Mouse (Mus musculus): ENCODE data around the gene Gm20388. TPM values are rescaled to one million over a fixed set of nuclear protein-coding genes. Genes with fewer than 3 reads are reported as not detected.
A peak's percentile ranks its signal among the peaks of the same experiment; 100 is the strongest.

Gene Gm20388
- total and polyA plus RNA-seq, 3 experiments = 0.02 to 0.05 TPM; not detected in 1

DNA sequence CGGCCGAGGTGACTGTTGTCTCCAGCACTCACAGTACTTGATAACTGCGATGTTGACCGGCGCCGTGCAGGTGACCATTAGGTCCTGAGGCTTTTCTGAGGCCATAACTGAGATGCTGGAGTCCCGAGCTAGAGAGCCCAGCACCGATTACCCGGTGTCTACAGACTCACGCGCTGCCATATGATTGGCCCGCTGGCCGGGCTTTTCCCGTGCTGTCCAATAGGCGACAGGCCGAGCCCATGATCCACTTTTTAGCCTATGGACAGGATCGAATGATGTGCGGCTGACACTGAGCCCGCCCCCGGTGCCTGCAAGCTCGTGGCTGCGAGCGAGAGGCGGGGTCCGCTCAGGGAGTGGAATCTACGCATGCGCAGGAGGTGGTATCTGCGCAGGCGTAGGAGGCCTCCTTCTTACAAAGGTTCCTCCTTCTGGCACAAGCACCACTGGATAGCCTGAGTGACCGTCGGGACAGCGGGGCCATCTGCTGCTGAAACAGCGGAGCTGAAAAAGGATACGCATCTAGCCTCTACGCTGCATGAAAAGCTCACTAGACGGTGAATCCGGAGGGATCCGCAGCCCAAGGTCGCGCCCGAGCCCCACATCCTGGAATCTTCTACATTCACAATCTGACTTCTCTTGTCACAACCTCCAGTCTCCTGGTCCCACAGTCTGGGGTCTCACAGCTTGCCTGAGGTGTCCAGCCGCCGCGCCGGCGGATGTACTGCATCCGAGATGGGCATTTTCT lies 2532.8 kb downstream of the Gm20388 start, which contains the start of gene Mvd:
TSS of gene Mvd (minus strand) at position 161 of the 745 bp plus-strand sequence.
- H3K9me3 ChIP-seq (replicated peaks) = no peaks in the 10 kb centered on the region
- TF ChIP-seq GATA1 (IDR thresholded peaks at IDR 0.05; ENCODE audit: borderline replicate concordance, low read length) = no peak
- TF ChIP-seq TAL1 (conservative IDR thresholded peaks at IDR 0.05; ENCODE audit: low read depth, low read length) = no peak
- no peak for TF ChIP-seq CTCF (IDR thresholded peaks at IDR 0.05; ENCODE audit: low read depth, low read length)
- no peak for TF ChIP-seq POLR2AphosphoS5 (IDR thresholded peaks at IDR 0.05; ENCODE audit: insufficient replicate concordance, low read depth, low read length)
- TF ChIP-seq GATA2 (IDR thresholded peaks at IDR 0.05; ENCODE audit: borderline replicate concordance, low read depth, low read length) = no peak
- H3K4me3 ChIP-seq (ENCODE audit: low read depth, low read length) = peak within 1 kb of the TSS; percentile 77
- peaks cover 46% of the 10 kb centered on the region for H3K4me1 ChIP-seq (ENCODE audit: insufficient read depth, low read depth, low read length)
- H3K27me3 ChIP-seq (ENCODE audit: insufficient read depth, low read length) = peaks cover 26% of the 10 kb centered on the region
- peaks cover 34% of the 10 kb centered on the region for H3K36me3 ChIP-seq (replicated peaks)
- peak; percentile 99 for DNase-seq (ENCODE audit: low spot score)
- ATAC-seq (ENCODE audit: extremely low read depth, insufficient number of reproducible peaks, low FRiP score, poor library complexity, severe bottlenecking) = peak; percentile 97

DNA sequence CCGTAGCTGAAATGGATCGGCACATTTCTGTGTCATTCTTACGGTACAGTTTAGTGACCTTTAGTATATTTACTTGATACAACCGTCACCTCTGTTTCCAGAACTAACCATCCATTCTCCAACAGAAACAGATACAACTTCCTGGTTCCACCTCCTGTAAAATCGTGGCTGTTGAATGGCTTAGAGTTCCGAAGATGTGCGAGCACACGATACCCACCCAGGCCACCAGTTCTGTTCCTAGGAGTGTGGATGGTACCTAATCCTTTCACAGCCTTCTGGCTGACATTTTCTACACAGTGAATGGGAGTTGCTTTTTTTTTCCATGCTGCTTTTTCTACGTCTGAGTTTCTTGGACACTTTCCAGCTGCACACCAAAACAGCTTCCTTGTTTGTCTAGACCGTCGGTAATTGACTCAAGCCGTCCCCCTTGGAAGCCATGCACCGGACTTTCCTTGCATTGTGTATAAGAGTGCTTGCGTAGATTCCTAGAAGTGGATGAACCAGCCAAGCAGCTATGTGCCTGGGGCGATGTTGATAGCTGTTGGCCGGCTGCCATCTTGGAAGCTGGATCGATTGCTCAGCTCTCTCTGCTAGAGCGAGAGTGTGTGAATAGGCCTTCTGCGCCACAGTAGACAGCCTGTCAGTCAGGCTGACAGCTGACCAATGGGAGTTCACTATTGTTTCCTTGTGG lies 2533.6 kb downstream of the Gm20388 start:
- DNase-seq (ENCODE audit: low spot score) (peak; percentile 72), ATAC-seq (ENCODE audit: extremely low read depth, insufficient number of reproducible peaks, low FRiP score, poor library complexity, severe bottlenecking) (peak; percentile 12)
- H3K36me3 ChIP-seq (replicated peaks) = peaks cover 27% of the 10 kb centered on the region
- peaks cover 43% of the 10 kb centered on the region for H3K4me1 ChIP-seq (ENCODE audit: insufficient read depth, low read depth, low read length)
- TF ChIP-seq GATA2 (IDR thresholded peaks at IDR 0.05; ENCODE audit: borderline replicate concordance, low read depth, low read length) (no peak), CTCF (IDR thresholded peaks at IDR 0.05; ENCODE audit: low read depth, low read length) (no peak), POLR2AphosphoS5 (IDR thresholded peaks at IDR 0.05; ENCODE audit: insufficient replicate concordance, low read depth, low read length) (no peak), TAL1 (conservative IDR thresholded peaks at IDR 0.05; ENCODE audit: low read depth, low read length) (no peak), GATA1 (IDR thresholded peaks at IDR 0.05; ENCODE audit: borderline replicate concordance, low read length) (no peak)
- peak overlapping the region; percentile 77 for H3K4me3 ChIP-seq (ENCODE audit: low read depth, low read length)
- H3K27me3 ChIP-seq (ENCODE audit: insufficient read depth, low read length) = peaks cover 33% of the 10 kb centered on the region
- H3K9me3 ChIP-seq (replicated peaks) = no peaks in the 10 kb centered on the region

DNA sequence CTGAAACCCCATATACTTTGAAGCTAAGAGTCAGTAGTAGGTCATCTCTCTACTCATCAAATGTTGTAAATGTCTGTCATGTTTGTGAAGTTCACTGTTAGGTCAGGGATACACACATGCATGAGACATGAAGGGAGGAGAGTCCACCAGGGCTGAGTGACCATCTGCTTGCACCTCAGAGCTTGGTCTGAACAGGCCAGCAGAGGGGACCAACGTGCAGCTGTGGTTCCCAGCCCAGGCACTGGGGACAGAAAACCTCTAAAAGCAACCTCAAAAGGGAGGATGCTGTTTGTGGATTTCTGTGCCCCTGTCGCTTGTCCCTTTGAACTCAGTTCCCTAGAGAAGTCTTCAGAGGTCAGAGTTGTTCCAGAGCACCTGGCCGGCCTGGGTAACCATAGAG lies 2534.6 kb downstream of the Gm20388 start:
- DNase-seq (ENCODE audit: low spot score) = no peak
- ATAC-seq (ENCODE audit: extremely low read depth, insufficient number of reproducible peaks, low FRiP score, poor library complexity, severe bottlenecking) = no peak
- peaks cover 37% of the 10 kb centered on the region for H3K27me3 ChIP-seq (ENCODE audit: insufficient read depth, low read length)
- peaks cover 17% of the 10 kb centered on the region for H3K36me3 ChIP-seq (replicated peaks)
- no peak overlapping the region for H3K4me3 ChIP-seq (ENCODE audit: low read depth, low read length)
- H3K9me3 ChIP-seq (replicated peaks) = no peaks in the 10 kb centered on the region
- TF ChIP-seq GATA2 (IDR thresholded peaks at IDR 0.05; ENCODE audit: borderline replicate concordance, low read depth, low read length) (no peak), CTCF (IDR thresholded peaks at IDR 0.05; ENCODE audit: low read depth, low read length) (no peak), TAL1 (conservative IDR thresholded peaks at IDR 0.05; ENCODE audit: low read depth, low read length) (no peak), GATA1 (IDR thresholded peaks at IDR 0.05; ENCODE audit: borderline replicate concordance, low read length) (no peak), POLR2AphosphoS5 (IDR thresholded peaks at IDR 0.05; ENCODE audit: insufficient replicate concordance, low read depth, low read length) (no peak)
- peaks cover 37% of the 10 kb centered on the region for H3K4me1 ChIP-seq (ENCODE audit: insufficient read depth, low read depth, low read length)

DNA sequence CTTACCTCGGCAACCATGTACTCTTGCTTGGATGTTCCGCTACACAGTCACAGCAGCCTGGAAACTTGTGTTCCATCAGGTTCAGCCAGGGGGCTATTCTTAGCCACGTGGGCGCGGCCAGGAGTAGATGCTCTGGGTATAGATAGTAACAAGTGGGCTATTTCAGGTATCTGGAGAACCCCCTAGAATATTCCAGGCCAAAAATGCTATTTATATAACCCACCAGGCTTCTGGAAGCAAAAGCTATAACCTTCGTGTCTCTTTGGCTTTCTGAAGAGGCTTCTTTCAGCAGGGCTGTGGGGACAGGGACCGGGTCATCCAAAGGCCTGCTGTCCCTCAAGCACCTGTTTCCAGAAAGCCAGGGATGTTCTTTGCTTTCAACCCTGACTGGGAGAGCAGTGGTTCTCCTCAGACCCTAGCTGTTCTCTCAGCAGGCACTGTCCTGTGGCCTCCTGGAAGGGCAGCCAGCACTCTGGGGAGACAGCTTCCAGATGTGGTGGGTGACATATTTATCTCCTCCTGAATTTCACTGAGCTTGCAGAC lies 2540.6 kb downstream of the Gm20388 start:
- Histone ChIP-seq H3K27me3 (ENCODE audit: insufficient read depth, low read length) (peaks cover 82% of the 10 kb centered on the region), H3K4me1 (ENCODE audit: insufficient read depth, low read depth, low read length) (peaks cover 5% of the 10 kb centered on the region; the same call in 1 of the 2 replicates)
- no peak for ATAC-seq (ENCODE audit: extremely low read depth, insufficient number of reproducible peaks, low FRiP score, poor library complexity, severe bottlenecking)

DNA sequence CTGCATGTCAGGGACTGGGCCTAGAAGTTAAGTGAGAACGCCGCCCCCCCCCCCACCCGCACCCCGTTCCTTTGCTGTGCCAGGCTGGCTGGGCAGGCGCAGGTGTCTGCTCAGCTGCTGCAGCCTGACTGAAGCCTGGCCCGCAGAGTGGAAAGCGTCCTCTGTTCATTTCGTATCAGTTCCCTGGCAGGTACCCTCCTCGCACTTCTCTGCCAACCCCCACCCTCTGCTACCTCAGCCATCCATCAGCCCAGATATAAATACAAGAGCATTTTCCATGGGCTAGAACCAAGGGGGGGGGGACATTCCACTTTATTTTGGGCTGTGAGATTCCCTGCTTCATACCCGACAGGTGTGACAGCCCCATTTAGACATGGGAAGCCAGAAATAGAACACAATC lies 2541.5 kb downstream of the Gm20388 start:
- H3K4me1 ChIP-seq (ENCODE audit: insufficient read depth, low read depth, low read length) = peaks cover 5% of the 10 kb centered on the region; the same call in 1 of the 2 replicates
- no peak for ATAC-seq (ENCODE audit: extremely low read depth, insufficient number of reproducible peaks, low FRiP score, poor library complexity, severe bottlenecking)
- TF ChIP-seq CTCF (IDR thresholded peaks at IDR 0.05; ENCODE audit: low read depth, low read length) = no peak
- no peak for TF ChIP-seq TAL1 (conservative IDR thresholded peaks at IDR 0.05; ENCODE audit: low read depth, low read length)
- TF ChIP-seq POLR2AphosphoS5 (IDR thresholded peaks at IDR 0.05; ENCODE audit: insufficient replicate concordance, low read depth, low read length) = no peak
- no peak for TF ChIP-seq GATA2 (IDR thresholded peaks at IDR 0.05; ENCODE audit: borderline replicate concordance, low read depth, low read length)
- TF ChIP-seq GATA1 (IDR thresholded peaks at IDR 0.05; ENCODE audit: borderline replicate concordance, low read length) = no peak

More for the DNA sequence above, 2540.6 kb downstream of the Gm20388 start:
- no peak overlapping the region for H3K4me3 ChIP-seq (ENCODE audit: low read depth, low read length)
- TF ChIP-seq GATA1 (IDR thresholded peaks at IDR 0.05; ENCODE audit: borderline replicate concordance, low read length) (no peak), GATA2 (IDR thresholded peaks at IDR 0.05; ENCODE audit: borderline replicate concordance, low read depth, low read length) (no peak), TAL1 (conservative IDR thresholded peaks at IDR 0.05; ENCODE audit: low read depth, low read length) (no peak), POLR2AphosphoS5 (IDR thresholded peaks at IDR 0.05; ENCODE audit: insufficient replicate concordance, low read depth, low read length) (no peak), CTCF (IDR thresholded peaks at IDR 0.05; ENCODE audit: low read depth, low read length) (no peak)
- DNase-seq (ENCODE audit: low spot score) = no peak
- no peaks in the 10 kb centered on the region for H3K36me3 ChIP-seq (replicated peaks)
- no peaks in the 10 kb centered on the region for H3K9me3 ChIP-seq (replicated peaks)

DNA sequence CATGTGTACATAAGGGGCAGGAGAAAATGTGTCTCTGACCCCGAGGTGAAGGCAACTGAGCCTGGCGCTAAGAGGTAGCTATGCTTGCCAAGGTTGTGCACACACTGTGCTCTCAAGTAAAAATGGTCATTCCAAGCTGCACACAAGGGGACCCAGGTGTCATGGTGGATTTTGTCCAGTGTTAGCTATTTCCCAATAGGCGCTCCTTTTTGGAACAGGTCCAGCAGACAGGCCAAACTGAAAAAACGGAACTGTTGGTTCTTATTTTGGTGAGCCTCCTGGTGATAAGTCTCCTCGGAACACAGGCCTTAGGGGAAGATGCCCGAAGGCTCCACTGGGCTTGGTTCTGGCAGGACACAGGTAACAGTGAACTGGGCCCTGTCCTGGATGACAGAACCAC lies 2543.8 kb downstream of the Gm20388 start:
- Histone ChIP-seq H3K4me3 (ENCODE audit: low read depth, low read length) (no peak overlapping the region), H3K36me3 (replicated peaks) (no peaks in the 10 kb centered on the region), H3K27me3 (ENCODE audit: insufficient read depth, low read length) (peaks cover 83% of the 10 kb centered on the region), H3K9me3 (replicated peaks) (no peaks in the 10 kb centered on the region), H3K4me1 (ENCODE audit: insufficient read depth, low read depth, low read length) (peaks cover 4% of the 10 kb centered on the region; the same call in 1 of the 2 replicates)
- no peak for TF ChIP-seq TAL1 (conservative IDR thresholded peaks at IDR 0.05; ENCODE audit: low read depth, low read length)
- TF ChIP-seq POLR2AphosphoS5 (IDR thresholded peaks at IDR 0.05; ENCODE audit: insufficient replicate concordance, low read depth, low read length) = no peak
- TF ChIP-seq GATA2 (IDR thresholded peaks at IDR 0.05; ENCODE audit: borderline replicate concordance, low read depth, low read length) = no peak
- TF ChIP-seq GATA1 (IDR thresholded peaks at IDR 0.05; ENCODE audit: borderline replicate concordance, low read length) = no peak
- TF ChIP-seq CTCF (IDR thresholded peaks at IDR 0.05; ENCODE audit: low read depth, low read length) = no peak
- no peak for ATAC-seq (ENCODE audit: extremely low read depth, insufficient number of reproducible peaks, low FRiP score, poor library complexity, severe bottlenecking)
- no peak for DNase-seq (ENCODE audit: low spot score)

More for the DNA sequence above, 2541.5 kb downstream of the Gm20388 start:
- Histone ChIP-seq H3K27me3 (ENCODE audit: insufficient read depth, low read length) (peaks cover 85% of the 10 kb centered on the region), H3K4me3 (ENCODE audit: low read depth, low read length) (no peak overlapping the region), H3K36me3 (replicated peaks) (no peaks in the 10 kb centered on the region), H3K9me3 (replicated peaks) (no peaks in the 10 kb centered on the region)
- no peak for DNase-seq (ENCODE audit: low spot score)

All from G1E (cell line).